Mouse (Mus musculus): Measurements from ENCODE around the gene Slc43a3.

- TF ChIP-seq CTCF (IDR thresholded peaks at IDR 0.05; ENCODE audit: borderline replicate concordance, insufficient read depth, low read depth, low read length) (no peak), POLR2A (IDR thresholded peaks at IDR 0.05; ENCODE audit: borderline replicate concordance, insufficient read depth, low read length) (no peak)
Observed at GRCm38 (mm10) chr2:84961300-84961699, 24.9 kb downstream of the Slc43a3 start.

Data from cerebellum, adult 2 months (tissue).